24 mouse cellular contexts compared by ENCODE assay signal in genomic region chr6:82765261-82765660, GRCm38 (mm10). TPM values are rescaled to one million over a fixed set of nuclear protein-coding genes. Genes with fewer than 3 reads are reported as not detected.
DNase-seq lines count a peak whose midpoint lies in the region; ATAC-seq and TF ChIP-seq lines count a peak whose summit lies in the region.
"Had no signal": no experiment of that assay in that cellular context is flagged by ENCODE, and none has a peak within 500 bp of the region (broad histone marks: within the 10 kb centered on the region; RNA-seq: fewer than 3 reads in every experiment).

No protein-coding gene starts in this region.

- H3K9ac ChIP-seq in heart, embryonic 11.5 days (ENCODE audit: low read depth, low read length) = no peak overlapping the region
- 0 out of 2 replicates have a peak overlapping the region, but pooled peaks have one; percentile 58 for H3K9ac ChIP-seq in CH12.LX (ENCODE audit: insufficient read depth, low read depth)
- no peak overlapping the region for H3K9ac ChIP-seq in heart, postnatal 0 days (replicated peaks; ENCODE audit: low read depth, low read length)
- H3K9ac ChIP-seq: embryonic facial prominence, embryonic 13.5 days; forebrain, embryonic 12.5 days; hindbrain, embryonic 13.5 days; kidney, embryonic 15.5 days had no signal

- no peak for DNase-seq in heart, adult 9 months (ENCODE audit: low spot score in 2 of 2)
- no peak for DNase-seq in CH12.LX (ENCODE audit: extremely low read depth)
- DNase-seq in G1E (ENCODE audit: low spot score) = no peak
- no peak for DNase-seq in heart, postnatal 0 days (ENCODE audit: low spot score)
- no peak for DNase-seq in MN1 (ENCODE audit: low spot score)
- no peak for DNase-seq in kidney, postnatal 10 days
- DNase-seq: adrenal gland, postnatal 36 days; B cell, adult 2 months; cerebellum, adult 18-20 months; cerebellum, postnatal 14 days; gastrocnemius, postnatal 10 days; kidney, adult 11 months; layer of hippocampus, adult 9-11 months; lung, adult 18-20 months; lung, postnatal 10 days had no signal

- H3K4me1 ChIP-seq in heart, embryonic 11.5 days (ENCODE audit: control insufficient read depth, insufficient read depth, low read length) = peaks cover 58% of the 10 kb centered on the region
- H3K4me1 ChIP-seq in CH12.LX (ENCODE audit: control insufficient read depth in 1 of 2, insufficient read depth in 2 of 2) (peaks cover 31 to 92% of the 10 kb centered on the region in 2 experiments), G1E (ENCODE audit: insufficient read depth, low read depth, low read length) (peaks cover 96% of the 10 kb centered on the region)
- peaks cover 42% of the 10 kb centered on the region for H3K4me1 ChIP-seq in heart, postnatal 0 days (ENCODE audit: control insufficient read depth, insufficient read depth)

- TF ChIP-seq EP300 in CH12.LX (IDR thresholded peaks at IDR 0.05; ENCODE audit: low read length) = no peak
- no peak for TF ChIP-seq EP300 in heart, postnatal 0 days (IDR thresholded peaks at IDR 0.05; ENCODE audit: low read depth)

- peaks cover 98% of the 10 kb centered on the region for H3K79me2 ChIP-seq in CH12.LX (replicated peaks; ENCODE audit: control insufficient read depth, extremely low read depth, insufficient read depth, poor library complexity, severe bottlenecking)

- no peak for TF ChIP-seq RAD21 in CH12.LX (IDR thresholded peaks at IDR 0.05; ENCODE audit: low read depth, low read length)

- 87% methylated on average over 2 of the region's 2 CpGs for WGBS in heart, embryonic 11.5 days (ENCODE audit: insufficient replicate concordance)
- WGBS in heart, postnatal 0 days = 94% methylated on average over 2 of the region's 2 CpGs

- in situ Hi-C loops in CH12.LX (cut with MboI; ENCODE audit: low pct_ligation_motif_present, low pct_unique_long_range_greater_than_20kb, low sequenced_read_pairs) = no loop called here

- ATAC-seq in heart, embryonic 11.5 days (replicated peaks; ENCODE audit: insufficient number of reproducible peaks, low FRiP score, low TSS enrichment) = no peak
- ATAC-seq in G1E (ENCODE audit: extremely low read depth, insufficient number of reproducible peaks, low FRiP score, poor library complexity, severe bottlenecking) = no peak
- no peak for ATAC-seq in heart, postnatal 0 days (ENCODE audit: insufficient read depth, low read depth)
- ATAC-seq: Patski had no signal

- H3K27me3 ChIP-seq in heart, embryonic 11.5 days (ENCODE audit: control insufficient read depth, insufficient read depth, low read length) = no peaks in the 10 kb centered on the region
- no peaks in the 10 kb centered on the region for H3K27me3 ChIP-seq in CH12.LX (replicated peaks)
- H3K27me3 ChIP-seq in G1E (ENCODE audit: insufficient read depth, low read length) = no peaks in the 10 kb centered on the region
- no peaks in the 10 kb centered on the region for H3K27me3 ChIP-seq in heart, postnatal 0 days (ENCODE audit: control insufficient read depth, insufficient read depth, low read length)
- H3K27me3 ChIP-seq: embryonic facial prominence, embryonic 13.5 days; forebrain, embryonic 12.5 days; hindbrain, embryonic 13.5 days; kidney, embryonic 15.5 days; Patski had no signal

- peak overlapping the region; percentile 88; the same call in 1 of the 2 replicates for H3K27ac ChIP-seq in heart, embryonic 11.5 days (ENCODE audit: low read depth, low read length)
- H3K27ac ChIP-seq in CH12.LX (ENCODE audit: insufficient read depth, low read depth) = peak overlapping the region; percentile 88
- peak overlapping the region; percentile 88 for H3K27ac ChIP-seq in heart, postnatal 0 days (ENCODE audit: low read depth)
- H3K27ac ChIP-seq: embryonic facial prominence, embryonic 13.5 days; forebrain, embryonic 12.5 days; hindbrain, embryonic 13.5 days; kidney, embryonic 15.5 days; left cerebral cortex, adult 2 months had no signal

- TF ChIP-seq CTCF in CH12.LX (conservative IDR thresholded peaks at IDR 0.05 in 1 of 2, IDR thresholded peaks at IDR 0.05 in 1 of 2; ENCODE audit: low read depth in 2 of 2, low read length in 2 of 2) (no peak), G1E (IDR thresholded peaks at IDR 0.05; ENCODE audit: low read depth, low read length) (no peak)
- TF ChIP-seq CTCF in heart, postnatal 0 days (IDR thresholded peaks at IDR 0.05; ENCODE audit: low read depth) = no peak

- no peak overlapping the region for H3K4me3 ChIP-seq in heart, embryonic 11.5 days (ENCODE audit: low read depth, low read length)
- peak overlapping the region in 2 of 3 experiments; percentile 3 to 27 for H3K4me3 ChIP-seq in CH12.LX (replicated peaks in 1 of 3; ENCODE audit: low read depth in 2 of 3, low read length in 2 of 3, poor library complexity in 1 of 3)
- peak overlapping the region; percentile 45; the same call in 1 of the 2 replicates for H3K4me3 ChIP-seq in G1E (ENCODE audit: low read depth, low read length)
- no peak overlapping the region for H3K4me3 ChIP-seq in heart, postnatal 0 days (ENCODE audit: low read depth, low read length)
- H3K4me3 ChIP-seq: embryonic facial prominence, embryonic 13.5 days; erythroblast, embryonic 14.5 days; forebrain, embryonic 12.5 days; hindbrain, embryonic 13.5 days; kidney, embryonic 15.5 days; left cerebral cortex, adult 2 months had no signal

- H3K9me3 ChIP-seq in heart, embryonic 11.5 days (replicated peaks; ENCODE audit: control insufficient read depth, low read length) = no peaks in the 10 kb centered on the region
- H3K9me3 ChIP-seq in CH12.LX (replicated peaks; ENCODE audit: low read length) (no peaks in the 10 kb centered on the region), G1E (replicated peaks) (no peaks in the 10 kb centered on the region)
- H3K9me3 ChIP-seq in heart, postnatal 0 days (replicated peaks; ENCODE audit: control insufficient read depth, low read length) = no peaks in the 10 kb centered on the region
- H3K9me3 ChIP-seq: embryonic facial prominence, embryonic 13.5 days; forebrain, embryonic 12.5 days; hindbrain, embryonic 13.5 days; kidney, embryonic 15.5 days had no signal

- H3K4me2 ChIP-seq in heart, embryonic 11.5 days = no peak overlapping the region
- H3K4me2 ChIP-seq in CH12.LX (ENCODE audit: insufficient read depth, low read depth, poor library complexity, severe bottlenecking) = peak overlapping the region; percentile 60
- H3K4me2 ChIP-seq in heart, postnatal 0 days (ENCODE audit: low read depth, low read length) = no peak overlapping the region
- H3K4me2 ChIP-seq: embryonic facial prominence, embryonic 13.5 days; forebrain, embryonic 12.5 days; hindbrain, embryonic 13.5 days; kidney, embryonic 15.5 days; midbrain, embryonic 11.5 days had no signal

- no peak for TF ChIP-seq POLR2A in CH12.LX (IDR thresholded peaks at IDR 0.05; ENCODE audit: low read depth, low read length)

- H3K36me3 ChIP-seq in heart, embryonic 11.5 days (ENCODE audit: control insufficient read depth, insufficient read depth, low read length) = no peaks in the 10 kb centered on the region
- H3K36me3 ChIP-seq in CH12.LX (replicated peaks in 1 of 2; ENCODE audit: control insufficient read depth in 1 of 2, insufficient read depth in 1 of 2, low read length in 1 of 2) = peaks cover under 1 to 56% of the 10 kb centered on the region in 2 experiments
- H3K36me3 ChIP-seq in G1E (replicated peaks) = peaks cover 73% of the 10 kb centered on the region
- no peaks in the 10 kb centered on the region for H3K36me3 ChIP-seq in heart, postnatal 0 days (replicated peaks; ENCODE audit: control insufficient read depth, insufficient read depth, low read length)
- H3K36me3 ChIP-seq: forebrain, embryonic 12.5 days; hindbrain, embryonic 13.5 days; kidney, embryonic 15.5 days had no signal

- dilution Hi-C loops in CH12.LX (cut with MboI; ENCODE audit: extremely low pct_ligation_motif_present, extremely low pct_unique_long_range_greater_than_20kb, low sequenced_read_pairs) = no loop called here

TF ChIP-seq in CH12.LX, 34 proteins besides CTCF, POLR2A, EP300 and RAD21:
- TF ChIP-seq MYC (IDR thresholded peaks at IDR 0.05; ENCODE audit: low read depth, low read length) = no peak
TF ChIP-seq in CH12.LX: peak in this region for 0.

RNA-seq across cellular contexts. Expression of gene Hk2, which starts 9.0 kb away (rescaled TPM):
- 44.3 and 49.5 TPM in 2 replicates for polyA plus RNA-seq in heart, embryonic 11.5 days (2014; fragmentation: Nextera tagmentation; extraction: Ambion mirVana)
- total RNA-seq in CH12.LX (2012; rRNA removed) = 127 and 149 TPM in 2 replicates
- 56.0 and 64.2 TPM in 2 replicates for total RNA-seq in CH12.LX (2014; rRNA removed)
- polyA plus RNA-seq in CH12.LX (2012; ENCODE audit: insufficient read length, low read depth) = 68.4 and 75.3 TPM in 2 replicates
- total RNA-seq in G1E (2014; fragmentation: Nextera tagmentation) = 42.9 and 52.4 TPM in 2 replicates
- total RNA-seq in G1E (2017) = 73.8 and 90.2 TPM in 2 replicates
- polyA plus RNA-seq in G1E (2012) = 6.6 and 8.2 TPM in 2 replicates
- total RNA-seq in heart, postnatal 0 days (2014; rRNA removed; ENCODE audit: low replicate concordance) = 39.7 and 50.9 TPM in 2 replicates
- 29.2 and 29.7 TPM in 2 replicates for polyA plus RNA-seq in heart, postnatal 0 days (2015; fragmentation: Nextera tagmentation; extraction: Ambion mirVana)

Comparison
In these comparisons a context has a peak if more than half of its experiments do, and no peak if none do; other contexts are left out.
1. H3K4me3 ChIP-seq: peak in CH12.LX (2 of 3) and G1E (single experiment); none in heart, embryonic 11.5 days (single experiment) and heart, postnatal 0 days (single experiment).
2. Peak in every context shown above with its lines, with median percentiles within 50 percentile points of each other: H3K27ac ChIP-seq.